Mouse (Mus musculus): ENCODE results near the gene Amer3.

- no peak for TF ChIP-seq CTCF (IDR thresholded peaks at IDR 0.05; ENCODE audit: low read depth)
- TF ChIP-seq EP300 (optimal IDR thresholded peaks at IDR 0.05) = no peak
Observed at GRCm38 (mm10) chr1:34584736-34585135, 5.3 kb downstream of the Amer3 start.
